Mouse (Mus musculus) bone marrow macrophage, adult 2 months (primary cell): ENCODE results near the gene Abhd8. TPM values are rescaled to one million over a fixed set of nuclear protein-coding genes. Genes with fewer than 3 reads are reported as not detected.

Experiments
- H3K27ac ChIP-seq: 2 replicates; pipeline ENCODE4 v1.5.1; 2012; ENCODE audit warnings: low read depth, low read length; ENCODE audit not compliant: insufficient read depth
- H3K4me1 ChIP-seq: 2 replicates; pipeline ENCODE4 v1.6.1; 2012; ENCODE audit warnings: low read length; ENCODE audit not compliant: control insufficient read depth, insufficient read depth
- H3K4me3 ChIP-seq: 2 replicates; pipeline ENCODE4 v1.5.1; 2012; ENCODE audit warnings: mild to moderate bottlenecking, low read length, moderate library complexity; ENCODE audit not compliant: insufficient read depth
- CTCF ChIP-seq: IDR thresholded peaks from 2 replicates; pipeline ENCODE4 v1.5.1; 2012; ENCODE audit warnings: low read depth, mild to moderate bottlenecking, low read length, moderate library complexity
- POLR2A ChIP-seq: IDR thresholded peaks from 2 replicates; pipeline ENCODE4 v1.6.1; 2012; ENCODE audit warnings: mild to moderate bottlenecking, low read depth, low read length, borderline replicate concordance
- polyA plus RNA-seq: library from polyadenylated mRNA; stranded (reverse); fragments of >200 nt; gene quantifications from 2 replicates; pipeline ENCODE4 v1.2.4, GENCODE M21; 2012; ENCODE audit not compliant: missing spikeins, insufficient read depth, insufficient read length

The Abhd8 gene
- polyA plus RNA-seq, 1 experiment = 13.3 TPM

DNA sequence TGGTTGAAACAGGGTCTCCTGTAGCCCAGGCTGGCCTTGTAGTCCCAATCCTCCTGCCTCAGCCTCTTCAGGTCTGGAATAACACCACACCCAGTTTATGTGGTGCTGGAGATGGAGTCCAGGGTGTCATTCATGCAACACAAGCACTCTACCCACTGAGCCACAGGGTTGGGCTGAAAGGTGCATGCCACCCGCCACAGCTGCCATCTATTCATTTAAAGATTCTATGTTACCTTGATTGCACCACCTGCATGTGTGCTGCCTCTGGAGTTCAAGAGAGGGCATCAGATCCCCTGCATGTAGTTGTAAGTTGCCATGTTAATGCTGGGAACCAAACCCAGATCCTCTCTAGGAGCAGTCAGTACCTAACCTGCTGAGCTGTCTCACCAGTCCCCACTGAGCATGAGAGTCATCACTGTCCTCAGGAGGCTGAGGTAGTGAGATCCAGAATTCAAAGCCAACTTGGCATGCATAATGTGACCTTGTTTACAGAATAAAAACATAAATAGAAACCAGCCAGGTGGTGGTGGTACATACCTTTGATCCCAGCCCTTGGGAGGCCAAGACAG is 33.7 kb upstream of the Abhd8 start:
- TF ChIP-seq CTCF (no peak), POLR2A (no peak)

DNA sequence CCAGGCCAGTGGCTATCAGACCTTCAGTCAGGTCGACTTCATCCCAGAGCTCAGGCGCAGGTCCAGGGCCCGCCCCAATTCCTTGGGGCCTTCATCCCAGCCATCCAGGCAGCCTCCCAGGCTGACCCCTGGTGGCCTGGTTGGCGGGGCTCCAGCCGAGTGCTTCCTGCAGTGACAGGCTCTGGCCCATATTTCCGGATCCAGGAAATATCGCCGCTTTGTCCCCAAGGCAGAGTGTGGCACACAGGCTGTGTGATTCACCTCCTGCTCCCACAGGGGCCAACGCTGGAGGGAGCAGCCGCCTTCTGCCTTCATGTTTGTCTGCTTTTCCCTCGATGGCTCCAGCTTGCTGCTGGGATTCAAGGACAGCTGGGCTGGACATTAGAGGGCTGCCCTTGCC is 33.0 kb upstream of the Abhd8 start:
- no peak overlapping the region for H3K27ac ChIP-seq
- no peak overlapping the region for H3K4me3 ChIP-seq
- H3K4me1 ChIP-seq = no peaks in the 10 kb centered on the region
- TF ChIP-seq CTCF (no peak), POLR2A (no peak)

More for the DNA sequence above, 33.7 kb upstream of the Abhd8 start:
- Histone ChIP-seq H3K4me1 (no peaks in the 10 kb centered on the region), H3K4me3 (no peak overlapping the region), H3K27ac (no peak overlapping the region)

DNA sequence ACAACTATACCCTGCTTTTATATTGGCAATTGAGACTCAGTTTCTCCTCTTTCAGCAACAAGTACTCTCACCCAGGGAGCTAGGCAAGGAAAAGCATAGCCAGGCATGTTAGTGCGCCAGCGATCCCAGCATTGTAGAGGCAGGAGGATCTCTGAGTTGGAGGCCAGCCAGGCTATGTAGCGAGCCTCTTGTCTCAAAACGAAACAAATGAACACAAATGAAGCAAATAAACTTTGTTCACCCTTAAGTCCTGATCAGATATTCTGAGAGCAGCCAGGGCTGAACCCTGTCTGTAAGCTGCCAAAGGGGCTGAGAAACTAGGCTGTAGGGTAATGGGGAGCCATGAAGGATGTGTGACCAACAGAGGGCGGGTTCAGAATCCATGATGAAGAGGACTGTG is 32.4 kb upstream of the Abhd8 start:
- Histone ChIP-seq H3K4me1 (no peaks in the 10 kb centered on the region), H3K27ac (no peak overlapping the region), H3K4me3 (no peak overlapping the region)
- no peak for TF ChIP-seq CTCF
- TF ChIP-seq POLR2A = no peak

DNA sequence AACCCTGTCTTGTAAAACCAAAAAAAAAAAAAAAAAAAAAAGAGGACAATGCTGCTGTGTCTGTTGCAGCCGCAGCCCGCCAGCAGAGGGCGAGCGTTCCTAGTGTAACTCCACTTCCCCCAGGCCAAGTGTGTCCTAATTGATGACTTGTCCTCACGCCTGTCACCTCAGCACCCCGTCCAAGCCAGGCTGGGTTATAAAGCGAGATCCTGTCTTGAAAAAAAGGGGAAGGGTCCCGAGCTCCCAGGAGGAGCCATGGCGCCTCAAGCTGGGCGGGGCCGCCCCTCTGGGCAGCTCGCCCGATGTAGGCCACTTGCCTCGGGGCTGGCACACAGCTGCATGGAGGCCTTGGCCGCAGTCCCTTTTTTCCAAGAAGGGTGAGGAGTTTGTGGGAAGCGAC is 31.6 kb upstream of the Abhd8 start:
- no peaks in the 10 kb centered on the region for H3K4me1 ChIP-seq
- TF ChIP-seq CTCF = peak; percentile 51
- TF ChIP-seq POLR2A = no peak
- H3K27ac ChIP-seq = no peak overlapping the region
- no peak overlapping the region for H3K4me3 ChIP-seq

DNA sequence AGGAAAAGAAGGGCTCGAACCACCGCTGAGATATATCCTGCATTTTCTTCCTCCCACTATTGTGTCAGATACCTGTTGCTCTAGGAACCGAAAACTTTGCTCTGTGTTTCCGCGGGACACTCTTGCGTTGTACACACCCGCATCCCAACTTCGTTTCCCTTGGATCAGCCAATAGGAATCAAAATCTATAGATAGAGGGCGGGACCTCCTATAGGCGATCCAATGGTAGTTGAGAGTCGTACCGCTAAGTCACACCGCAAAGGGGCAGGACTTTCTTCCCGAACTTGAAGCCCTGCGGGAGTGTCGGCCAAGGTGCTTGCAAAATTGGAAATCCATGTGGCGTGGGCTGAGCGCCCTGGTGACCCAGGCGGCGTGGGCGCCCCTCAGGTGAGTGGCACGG is 25.0 kb upstream of the Abhd8 start:
- Histone ChIP-seq H3K4me1 (peaks cover 5% of the 10 kb centered on the region; the same call in 1 of the 2 replicates), H3K4me3 (peak overlapping the region; percentile 89), H3K27ac (peak overlapping the region; percentile 53)
- no peak for TF ChIP-seq CTCF
- TF ChIP-seq POLR2A = no peak

DNA sequence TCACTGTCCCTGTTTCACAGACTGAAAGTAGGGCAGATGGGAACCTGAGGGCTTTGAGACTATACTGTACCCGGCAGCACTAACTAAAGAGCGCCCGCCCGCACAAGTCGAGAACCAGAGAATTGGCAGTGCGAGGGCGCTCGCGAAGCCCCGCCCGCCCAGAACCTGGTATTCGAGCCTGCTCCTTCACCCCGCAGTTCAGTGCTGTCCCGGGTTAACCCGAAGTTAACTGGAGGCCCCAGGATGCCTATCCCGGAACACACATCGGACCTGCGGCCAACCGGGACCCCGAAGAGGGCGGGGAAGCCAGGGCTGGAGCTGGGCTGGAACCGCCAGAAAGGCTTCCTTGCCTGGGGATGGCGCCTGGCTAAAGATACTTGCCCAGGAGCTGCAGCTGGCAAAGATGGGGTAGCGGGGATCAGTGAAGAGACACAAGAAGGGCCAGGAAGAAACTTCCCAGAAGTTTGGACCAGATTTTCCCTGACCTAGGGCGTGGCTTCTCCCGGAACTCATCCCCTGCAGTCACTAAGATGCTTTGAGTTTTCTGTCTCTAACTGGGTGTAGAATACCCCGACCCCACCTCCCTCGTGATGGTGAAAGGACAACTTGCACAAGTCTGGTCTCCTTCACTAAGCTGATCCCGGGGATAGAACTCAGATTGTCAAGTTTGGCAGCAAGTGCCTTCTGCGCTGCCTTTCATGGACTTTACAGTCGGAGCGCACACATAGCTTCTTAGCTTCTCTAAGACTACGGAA is 24.4 kb upstream of the Abhd8 start, which contains the start of gene Gtpbp3:
TSS of gene Gtpbp3 (plus strand) at position 413 of the 755 bp plus-strand sequence.
- H3K27ac ChIP-seq = peak within 1 kb of the TSS; percentile 53
- H3K4me3 ChIP-seq = peak within 1 kb of the TSS; percentile 89
- no peak for TF ChIP-seq POLR2A
- no peak for TF ChIP-seq CTCF
- peaks cover 5% of the 10 kb centered on the region; the same call in 1 of the 2 replicates for H3K4me1 ChIP-seq

DNA sequence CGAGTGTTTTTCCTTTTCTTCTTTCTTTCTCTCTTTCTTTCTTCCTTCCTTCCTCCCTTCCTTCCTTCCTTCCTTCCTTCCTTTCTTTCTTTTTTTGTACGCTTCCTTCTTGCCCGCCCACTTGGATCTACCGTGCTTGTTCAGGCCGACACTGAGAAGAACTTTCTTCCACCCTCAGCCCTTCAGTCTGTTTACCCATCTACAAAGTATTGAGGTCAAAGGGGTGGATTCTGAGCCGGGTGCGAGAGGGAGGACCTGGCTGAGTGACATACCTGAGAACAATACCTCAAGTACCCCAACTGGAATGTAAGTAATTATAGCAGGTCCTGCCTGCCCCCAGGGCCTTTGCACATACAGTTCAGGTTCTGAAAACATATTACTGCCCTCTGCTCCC is 22.7 kb upstream of the Abhd8 start:
- H3K27ac ChIP-seq = no peak overlapping the region
- no peak overlapping the region for H3K4me3 ChIP-seq
- H3K4me1 ChIP-seq = peaks cover 5% of the 10 kb centered on the region; the same call in 1 of the 2 replicates
- no peak for TF ChIP-seq POLR2A
- TF ChIP-seq CTCF = no peak

DNA sequence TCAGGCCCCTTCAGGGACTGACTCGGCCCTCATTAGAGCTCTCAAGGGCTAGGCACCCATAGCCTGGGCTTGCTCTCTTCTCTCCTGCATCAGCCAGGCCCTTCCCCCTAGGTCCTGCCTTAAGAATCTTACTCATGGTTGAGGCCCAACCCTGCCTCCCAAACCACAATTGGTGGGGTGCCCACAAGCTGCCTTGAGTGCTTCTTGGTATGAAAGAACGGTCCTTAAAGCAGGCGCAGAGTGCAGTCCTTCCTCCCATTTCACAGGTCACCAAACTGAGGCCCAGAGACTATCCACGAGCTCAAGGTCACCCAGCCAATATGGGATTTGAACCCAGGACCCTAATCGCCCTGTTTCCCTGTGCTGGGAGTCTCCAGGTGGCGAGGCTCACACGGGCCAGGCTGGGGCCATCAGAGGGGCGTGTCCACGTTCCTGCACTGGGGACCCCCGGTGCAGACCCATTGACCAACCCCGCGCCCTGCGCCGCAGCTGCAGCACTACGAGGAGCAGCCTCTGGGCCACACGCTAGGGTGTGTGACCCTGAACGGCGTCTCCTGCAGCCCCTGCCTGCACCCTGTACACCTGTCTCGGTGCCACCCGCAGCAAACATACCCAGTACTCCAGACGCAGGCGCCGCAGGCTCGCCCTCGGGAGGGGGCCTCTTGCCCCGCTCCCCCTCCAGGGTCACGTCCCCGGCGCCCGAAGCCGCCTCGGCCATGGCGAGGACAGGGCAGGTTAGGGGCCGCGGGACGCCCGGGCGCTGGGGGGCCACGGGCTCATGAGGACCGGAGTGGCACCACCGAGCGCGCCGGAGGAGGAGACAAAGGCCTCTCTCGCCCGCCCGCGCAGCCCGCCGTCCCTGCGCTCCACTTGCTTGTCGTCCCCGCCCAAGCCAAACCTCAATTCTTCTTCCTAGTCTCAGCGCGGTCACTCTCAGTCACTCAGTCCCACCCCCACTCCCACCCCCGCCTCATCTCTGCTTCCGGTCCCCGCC is 22.0 kb upstream of the Abhd8 start, which contains the start of gene Ano8:
TSS of gene Ano8 (minus strand) at position 822 of the 994 bp plus-strand sequence.
- Histone ChIP-seq H3K4me1 (peaks cover 5% of the 10 kb centered on the region; the same call in 1 of the 2 replicates), H3K27ac (no peak within 1 kb of the TSS), H3K4me3 (peak within 1 kb of the TSS; percentile 72)
- TF ChIP-seq CTCF (no peak), POLR2A (no peak)

DNA sequence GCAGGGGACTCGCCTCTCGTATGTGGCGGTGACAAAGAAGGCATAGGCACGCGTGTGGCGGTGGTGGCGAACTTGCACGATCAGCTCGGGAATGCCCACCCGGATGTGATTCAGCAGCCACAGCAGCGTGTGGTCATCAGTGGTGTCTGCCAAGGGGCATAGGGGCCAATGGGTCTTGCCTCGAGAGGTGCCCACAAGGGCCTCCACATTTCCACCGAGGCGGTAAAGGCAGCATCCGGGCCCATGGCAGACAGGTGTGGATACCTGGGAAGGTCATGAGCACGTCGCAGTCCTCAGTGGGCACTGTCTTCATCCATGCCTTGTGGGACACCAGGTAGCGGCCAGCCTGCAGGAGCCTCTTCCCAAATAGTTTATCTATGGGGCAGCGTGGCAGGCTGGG is 21.3 kb upstream of the Abhd8 start:
- TF ChIP-seq CTCF (no peak), POLR2A (no peak)
- peak overlapping the region; percentile 72 for H3K4me3 ChIP-seq

More for the DNA sequence above, 21.3 kb upstream of the Abhd8 start:
- Histone ChIP-seq H3K4me1 (peaks cover 5% of the 10 kb centered on the region; the same call in 1 of the 2 replicates), H3K27ac (no peak overlapping the region)
